Mouse (Mus musculus) cerebellum, adult 2 months (tissue): Measurements from ENCODE around the gene Ube4a.

Experiments used
- CTCF ChIP-seq: fragments of 200-500 bp; IDR thresholded peaks from 2 replicates; pipeline ENCODE4 v1.5.1; 2011; ENCODE audit warnings: low read depth, mild to moderate bottlenecking, control low read depth, low read length, moderate library complexity, borderline replicate concordance; ENCODE audit not compliant: insufficient read depth
- POLR2A ChIP-seq: fragments of 200-500 bp; IDR thresholded peaks from 2 replicates; pipeline ENCODE4 v1.6.1; 2011; ENCODE audit warnings: low read length, control low read depth, borderline replicate concordance; ENCODE audit not compliant: insufficient read depth

DNA sequence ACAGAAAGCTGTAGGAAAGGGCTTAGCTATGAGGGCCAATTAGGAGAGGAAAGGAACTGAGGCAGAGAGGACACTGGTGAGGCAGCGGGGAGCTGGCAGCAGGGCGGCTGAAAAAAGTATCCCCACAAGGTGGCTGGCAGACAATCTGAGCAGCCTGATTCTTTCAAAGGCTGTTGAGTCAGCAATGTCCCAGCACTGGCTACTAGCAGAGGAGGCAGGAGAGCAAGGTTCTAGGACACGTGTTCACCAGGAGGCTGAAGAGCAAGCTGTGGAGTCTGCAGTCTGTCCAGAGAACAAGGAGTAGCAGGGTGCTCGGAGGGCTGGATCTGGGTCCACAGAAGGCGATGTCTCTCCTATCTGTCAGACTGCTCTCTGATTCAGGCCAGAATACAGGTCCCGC, 33.8 kb upstream of the Ube4a start:
- TF ChIP-seq CTCF (no peak; the same call in 1 of the 2 replicates), POLR2A (no peak)
